Mouse (Mus musculus) CH12F3 (cell line): ENCODE data around the gene Csrp2.

Source experiments
- in situ Hi-C: fragments of 300-500 bp; cut with MboI; formaldehyde crosslinking; loops from 2 replicates; pipeline ENCODE4 v1.14.3; 2020; ENCODE audit warnings: low sequenced_read_pairs

Gene Csrp2

DNA sequence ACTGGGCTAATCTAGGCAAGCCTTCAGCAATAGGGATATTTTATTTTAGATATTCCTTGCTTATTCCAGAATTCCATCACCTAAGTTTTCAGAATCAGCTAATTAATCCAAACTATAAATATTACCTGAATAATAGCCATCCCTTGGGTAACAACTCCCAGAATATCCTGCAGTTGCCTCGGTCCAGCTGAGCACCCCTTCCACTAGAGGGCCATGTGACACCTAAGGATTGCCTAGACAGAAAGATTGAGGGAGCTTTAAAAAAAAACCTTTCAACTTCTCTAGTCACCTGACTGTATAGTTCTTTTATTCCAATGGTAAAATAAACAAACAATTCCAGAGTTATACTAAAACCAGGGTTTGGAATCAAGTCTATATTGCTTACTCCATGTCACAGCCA, 42.6 kb downstream of the Csrp2 start:
- in situ Hi-C loops = no loop called here

DNA sequence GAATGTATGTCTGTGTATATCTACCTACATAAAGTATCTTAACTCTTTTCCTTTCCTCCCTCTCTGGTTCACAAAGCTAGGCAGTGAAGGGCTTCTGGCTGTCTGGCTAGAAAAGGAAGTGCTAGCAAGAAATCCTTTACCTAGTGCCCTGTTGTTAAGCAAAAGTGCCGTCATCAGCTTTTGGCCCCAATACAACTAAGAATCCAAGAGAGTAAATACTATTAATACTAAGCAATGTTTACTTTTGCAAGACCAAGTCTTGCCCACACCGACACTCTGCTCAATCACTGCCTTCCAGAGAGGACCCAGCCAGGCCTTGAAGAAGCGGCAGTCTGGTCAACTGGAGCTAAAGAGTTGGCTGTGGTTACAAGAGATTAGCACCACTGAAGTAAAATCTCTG, 51.5 kb downstream of the Csrp2 start:
- in situ Hi-C loops = loop anchor here (10.0 kb wide), 1 partner anchor 176 kb away; no protein-coding TSS in a partner anchor

DNA sequence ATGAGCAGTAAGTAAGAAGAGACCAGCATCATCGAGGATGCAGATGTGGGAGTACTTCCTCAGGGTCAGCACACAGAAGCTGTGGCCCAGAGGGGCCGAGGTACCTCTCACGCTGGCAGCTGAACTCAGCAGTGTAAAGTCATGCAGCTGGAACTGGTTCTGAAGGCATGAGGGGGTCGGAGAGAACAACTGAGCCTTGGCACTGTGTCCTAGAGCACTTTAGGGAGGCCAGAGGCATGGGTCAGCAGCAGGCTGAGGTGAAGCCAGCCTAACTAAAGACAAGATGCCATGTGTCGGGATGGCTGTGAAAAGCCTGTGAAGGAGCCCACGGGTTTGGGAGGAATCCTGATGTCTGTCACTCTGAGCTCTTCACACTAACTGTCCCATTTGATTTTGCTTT, 51.9 kb downstream of the Csrp2 start:
- in situ Hi-C loops = loop anchor here (10.0 kb wide), 1 partner anchor 177 kb away; no protein-coding TSS in a partner anchor

DNA sequence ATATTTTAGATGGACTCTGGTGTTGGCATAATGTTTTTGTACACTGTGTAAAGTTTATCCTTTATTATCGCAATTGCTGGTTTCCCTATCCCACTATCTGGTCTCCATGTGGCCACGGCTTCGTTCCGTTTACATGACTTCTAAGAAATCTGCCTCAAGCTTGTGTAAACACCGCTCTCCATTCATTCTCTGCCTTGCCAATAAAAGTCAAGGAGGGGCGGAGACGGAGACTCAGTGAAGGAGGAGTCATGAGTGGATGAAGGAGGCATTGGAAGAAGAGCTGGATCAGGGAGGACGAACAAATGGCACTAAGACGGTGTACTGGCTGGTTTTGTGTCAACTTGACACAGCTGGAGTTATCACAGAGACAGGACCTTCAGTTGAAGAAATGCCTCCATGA, 52.4 kb downstream of the Csrp2 start:
- in situ Hi-C loops = loop anchor here (10.0 kb wide), 1 partner anchor 177 kb away; no protein-coding TSS in a partner anchor

DNA sequence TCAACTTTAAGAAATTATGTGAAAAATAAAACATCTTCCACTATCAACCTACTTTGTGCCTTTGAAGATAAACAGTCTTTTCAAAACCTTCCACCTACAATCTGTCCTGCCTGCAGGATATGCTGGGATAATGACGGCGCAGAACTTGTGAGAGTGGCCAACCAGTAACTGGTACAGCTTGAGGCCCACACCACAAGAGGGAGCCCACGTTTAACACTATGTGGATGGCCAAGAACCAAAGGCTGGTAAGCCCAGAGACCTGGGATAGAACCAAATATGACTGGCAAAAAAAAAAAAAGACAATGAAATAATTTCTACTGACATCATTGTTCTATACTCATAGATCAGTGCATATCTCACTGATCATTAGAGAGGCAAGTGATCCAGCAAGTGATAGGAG, 54.9 kb downstream of the Csrp2 start:
- in situ Hi-C loops = loop anchor here (10.0 kb wide), 1 partner anchor 180 kb away; no protein-coding TSS in a partner anchor

DNA sequence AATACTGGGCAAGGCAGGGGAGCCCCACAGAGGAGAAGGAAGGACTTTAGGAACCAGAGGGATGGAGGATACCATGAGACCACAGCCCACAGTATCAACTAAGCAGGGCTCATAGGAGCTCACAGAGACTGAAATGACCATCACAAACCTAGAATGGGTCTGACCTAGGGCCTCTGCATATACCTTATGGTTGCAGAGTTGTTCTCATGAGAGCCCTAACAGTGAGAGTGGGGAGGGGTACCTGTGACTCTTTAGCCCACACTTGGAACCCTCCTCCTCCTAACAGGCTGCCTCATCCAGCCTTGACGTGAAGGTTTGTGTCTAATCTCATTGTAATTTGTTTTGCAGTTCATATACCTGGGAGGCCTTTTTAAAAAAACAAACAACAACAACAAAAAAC, 55.3 kb downstream of the Csrp2 start:
- in situ Hi-C loops = loop anchor here (5.0 to 10.0 kb wide), 2 partner anchors 122 to 180 kb away; no protein-coding TSS in a partner anchor

DNA sequence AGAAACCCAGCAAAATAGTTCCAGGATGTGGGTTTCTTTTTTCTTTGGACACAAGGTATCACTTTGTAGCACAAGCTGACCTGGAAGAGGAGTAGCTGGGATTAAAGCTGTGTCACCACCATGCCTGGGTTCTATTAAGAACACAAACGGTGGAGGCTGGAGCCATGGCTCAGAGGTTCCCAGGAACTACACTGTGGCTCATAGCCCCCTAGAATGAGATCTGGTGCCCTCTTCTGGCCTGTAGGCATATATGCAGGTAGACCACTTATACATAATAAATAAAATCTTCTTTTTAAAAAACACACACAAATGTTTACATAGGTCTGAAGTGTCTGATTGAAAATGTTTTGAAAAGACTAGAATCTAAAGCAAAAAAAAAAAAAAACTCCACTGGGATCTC, 56.5 kb downstream of the Csrp2 start:
- in situ Hi-C loops = loop anchor here (5.0 to 10.0 kb wide), 2 partner anchors 121 to 181 kb away; no protein-coding TSS in a partner anchor

DNA sequence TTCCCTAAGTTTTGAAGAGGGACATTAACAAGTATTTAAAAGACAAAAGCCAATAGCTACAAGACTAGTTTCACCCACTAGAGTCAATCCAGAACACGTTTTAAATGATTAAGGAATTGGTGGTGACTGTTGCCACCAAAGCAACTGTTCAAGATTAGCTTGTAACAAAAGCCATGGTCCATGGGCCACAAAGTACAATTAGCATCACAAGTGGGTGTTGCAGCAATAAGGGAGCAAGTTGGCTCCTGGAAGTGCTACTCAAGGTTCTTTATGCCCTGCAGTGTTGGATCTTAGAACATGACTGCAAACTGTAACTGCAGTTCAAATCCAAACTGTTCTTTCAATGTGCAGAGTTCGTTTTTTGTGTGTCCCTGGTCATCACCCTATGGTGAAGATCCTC, 57.8 kb downstream of the Csrp2 start:
- in situ Hi-C loops = loop anchor here (5.0 to 10.0 kb wide), 2 partner anchors 120 to 183 kb away; no protein-coding TSS in a partner anchor

DNA sequence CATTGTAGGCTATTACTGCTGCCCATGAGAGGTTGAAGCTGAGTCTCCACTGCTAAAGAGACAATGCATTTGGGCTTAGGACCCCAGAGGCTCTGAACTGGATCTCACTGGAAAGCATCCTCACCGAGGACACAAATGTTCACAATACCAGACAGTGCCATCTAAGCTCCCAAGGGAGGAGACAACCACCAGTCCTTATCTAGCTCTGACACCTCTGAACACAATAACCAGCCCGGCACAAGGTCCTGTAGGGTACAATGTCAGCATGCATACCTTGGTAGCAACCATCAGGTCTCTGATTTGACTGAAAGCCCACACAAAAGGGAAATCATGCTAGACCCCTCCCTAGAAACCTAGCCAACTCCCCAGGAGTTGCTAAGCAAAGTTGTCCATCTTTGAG, 59.8 kb downstream of the Csrp2 start:
- in situ Hi-C loops = loop anchor here (5.0 to 10.0 kb wide), 2 partner anchors 118 to 185 kb away; no protein-coding TSS in a partner anchor

DNA sequence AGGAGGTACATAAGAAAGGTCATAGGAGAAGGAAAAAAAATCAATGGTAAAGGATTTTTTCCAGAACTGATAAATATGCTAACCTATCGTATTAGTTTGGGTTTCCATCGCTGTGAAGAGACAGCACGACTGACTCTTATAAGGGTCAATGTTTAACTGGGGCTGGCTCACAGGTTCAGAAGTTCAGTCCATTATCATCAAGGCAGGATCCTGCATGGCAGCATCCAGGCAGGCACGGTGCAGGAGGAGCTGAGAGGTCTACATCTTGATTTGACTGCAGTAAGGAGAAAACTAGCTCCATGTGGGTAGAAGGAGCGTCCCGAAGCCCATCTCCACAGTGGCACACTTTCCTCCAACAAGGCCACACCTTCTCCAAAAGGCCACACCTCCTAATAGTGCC, 60.9 kb downstream of the Csrp2 start:
- in situ Hi-C loops = no loop called here

DNA sequence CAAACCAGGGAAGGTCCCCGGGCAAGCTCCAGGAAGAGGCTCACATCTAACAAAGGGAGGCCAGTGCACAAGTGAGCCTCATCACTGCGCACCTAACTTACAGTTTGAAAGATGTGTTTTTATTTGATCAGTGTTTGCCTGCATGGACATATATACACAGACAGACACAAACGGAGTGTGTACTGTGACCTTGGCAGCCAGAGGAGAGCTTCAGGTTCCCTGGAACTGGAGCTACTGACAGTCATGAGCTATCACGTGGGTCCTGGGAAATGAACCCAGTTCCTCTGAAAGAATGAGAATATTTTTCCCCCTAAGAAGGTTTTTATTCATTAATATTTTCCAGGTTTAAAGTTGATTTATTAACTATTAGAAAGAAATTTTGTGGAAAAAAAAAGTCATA, 63.2 kb downstream of the Csrp2 start:
- in situ Hi-C loops = no loop called here

DNA sequence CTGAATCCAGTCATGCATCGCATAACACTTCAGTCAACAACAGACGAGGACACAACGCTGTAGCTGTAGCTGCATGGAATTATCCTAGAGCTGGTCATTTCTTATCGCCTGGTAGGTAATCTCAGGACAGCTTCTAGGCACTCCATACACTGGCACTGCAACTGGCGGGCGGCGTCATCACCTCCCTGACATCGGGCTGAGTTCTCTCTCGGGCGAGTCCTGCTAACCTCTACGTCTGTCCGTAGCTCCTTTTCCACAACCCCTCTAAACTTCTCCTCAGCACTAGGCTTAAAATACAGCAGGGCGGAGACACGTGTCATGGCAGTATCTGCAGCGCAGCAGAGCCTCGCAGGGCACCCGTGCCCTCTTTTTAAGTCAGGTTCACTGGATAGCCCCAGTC, 67.1 kb downstream of the Csrp2 start:
- in situ Hi-C loops = no loop called here
